Mouse (Mus musculus) intestine, postnatal 0 days (tissue): ENCODE results near the gene Lrrc37a. TPM values are rescaled to one million over a fixed set of nuclear protein-coding genes. Genes with fewer than 3 reads are reported as not detected.

Experiments used
- ATAC-seq: fragments of 200-750 bp; cut with Nextera tagmentation; 2 replicates; pipeline ENCODE4 v1.8.0; 2017; ENCODE audit warnings: mild to moderate bottlenecking, moderate TSS enrichment, moderate library complexity
- H3K27ac ChIP-seq: fragments of 300-500 bp; sonication (generic); 2 replicates; pipeline ENCODE4 v1.5.1; 2014; ENCODE audit warnings: mild to moderate bottlenecking, low read depth, low read length, moderate library complexity
- H3K27me3 ChIP-seq: fragments of 300-500 bp; sonication (generic); replicated peaks from 2 replicates; pipeline ENCODE4 v1.6.1; 2014; ENCODE audit warnings: low read length, mixed read lengths; ENCODE audit not compliant: control insufficient read depth, insufficient read depth
- H3K36me3 ChIP-seq: fragments of 300-500 bp; sonication (generic); 2 replicates; pipeline ENCODE4 v1.6.1; 2014; ENCODE audit warnings: mild to moderate bottlenecking, moderate library complexity; ENCODE audit not compliant: control insufficient read depth, insufficient read depth
- H3K4me1 ChIP-seq: fragments of 300-500 bp; sonication (generic); replicated peaks from 2 replicates; pipeline ENCODE4 v1.6.1; 2014; ENCODE audit warnings: antibody characterized with exemption, low read length, mixed read lengths; ENCODE audit not compliant: control insufficient read depth, insufficient read depth
- H3K4me2 ChIP-seq: fragments of 300-500 bp; sonication (generic); replicated peaks from 2 replicates; pipeline ENCODE4 v1.6.1; 2014; ENCODE audit warnings: low read depth, mild to moderate bottlenecking, moderate library complexity
- H3K4me3 ChIP-seq: fragments of 300-500 bp; sonication (generic); 2 replicates; pipeline ENCODE4 v1.5.1; 2014; ENCODE audit warnings: low read depth, low read length
- H3K9ac ChIP-seq: fragments of 300-500 bp; sonication (generic); 2 replicates; pipeline ENCODE4 v1.6.1; 2014; ENCODE audit warnings: mild to moderate bottlenecking, low read depth, low read length
- H3K9me3 ChIP-seq: fragments of 300-500 bp; sonication (generic); 2 replicates; pipeline ENCODE4 v1.6.1; 2016; ENCODE audit warnings: mixed run types; ENCODE audit not compliant: control insufficient read depth
- CTCF ChIP-seq: sonication (generic); IDR thresholded peaks from 2 replicates; pipeline ENCODE4 v1.5.1; 2016; ENCODE audit warnings: low read depth, mild to moderate bottlenecking, control low read depth, antibody characterized with exemption, moderate library complexity
- WGBS: fragments of 180-500 bp; shearing (Covaris S2); extraction: QIAGEN DNeasy Blood & Tissue Kit; methylation state at CpG from one replicate; pipeline ENCODE4 v1.1.7; 2014; 5-methylcytosine and 5-hydroxymethylcytosine counted together
- polyA plus RNA-seq: library from polyadenylated mRNA; unstranded; fragments of >200 nt; fragmentation: Nextera tagmentation; extraction: Ambion mirVana; gene quantifications from 2 replicates; pipeline ENCODE4 v1.2.1, GENCODE M21; 2015

Lrrc37a gene
- polyA plus RNA-seq, 1 experiment from 2014 or later = not detected

DNA sequence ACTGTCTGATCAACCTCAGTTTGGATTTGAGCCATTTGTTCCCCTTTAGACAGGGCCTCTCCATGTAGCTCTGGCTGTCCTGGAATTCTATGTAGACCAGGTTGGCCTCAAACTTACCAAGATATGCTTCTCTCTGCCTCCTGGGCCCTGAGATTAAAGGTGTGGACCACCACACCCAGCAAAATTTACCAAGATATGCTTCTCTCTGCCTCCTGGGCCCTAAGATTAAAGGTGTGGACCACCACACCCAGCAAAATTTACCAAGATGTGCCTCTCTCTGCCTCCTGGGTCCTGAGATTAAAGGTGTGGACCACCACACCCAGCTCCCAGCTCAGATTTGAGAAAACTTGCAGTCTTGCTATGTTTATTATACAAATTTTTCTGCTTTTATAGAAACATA, 99.8 kb downstream of the Lrrc37a start:
- Histone ChIP-seq H3K4me3 (no peak overlapping the region), H3K4me1 (no peaks in the 10 kb centered on the region), H3K36me3 (peaks cover 4% of the 10 kb centered on the region; the same call in 1 of the 2 replicates), H3K4me2 (no peak overlapping the region), H3K27ac (no peak overlapping the region), H3K9me3 (no peaks in the 10 kb centered on the region), H3K9ac (no peak overlapping the region), H3K27me3 (no peaks in the 10 kb centered on the region)
- no peak for ATAC-seq
- no peak for TF ChIP-seq CTCF

DNA sequence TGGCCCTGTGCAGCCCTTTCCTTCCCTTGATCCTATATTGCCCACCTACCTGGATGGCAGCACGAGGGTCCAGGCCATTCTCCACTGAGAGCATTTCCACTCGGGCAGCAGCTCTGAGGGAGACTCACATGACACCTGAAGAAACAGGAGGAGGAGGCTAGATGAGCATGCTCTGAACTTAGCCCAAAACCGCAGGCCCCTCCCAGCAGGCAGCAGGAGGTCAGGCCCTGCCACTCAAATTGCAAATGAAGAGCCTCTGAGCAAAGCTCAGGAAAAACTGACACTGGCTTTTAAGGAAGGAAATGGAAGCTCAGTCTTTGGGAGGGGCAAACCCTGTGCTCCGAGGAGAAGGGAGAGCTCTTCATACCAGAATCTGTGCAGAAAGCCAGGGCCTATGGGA, 100.6 kb downstream of the Lrrc37a start:
- Histone ChIP-seq H3K9ac (no peak overlapping the region), H3K27ac (no peak overlapping the region), H3K4me2 (no peak overlapping the region), H3K9me3 (no peaks in the 10 kb centered on the region), H3K4me3 (no peak overlapping the region), H3K36me3 (peaks cover 4% of the 10 kb centered on the region; the same call in 1 of the 2 replicates), H3K27me3 (no peaks in the 10 kb centered on the region), H3K4me1 (no peaks in the 10 kb centered on the region)
- TF ChIP-seq CTCF = no peak
- WGBS = 73% methylated on average over 4 of the region's 4 CpGs
- ATAC-seq = no peak

DNA sequence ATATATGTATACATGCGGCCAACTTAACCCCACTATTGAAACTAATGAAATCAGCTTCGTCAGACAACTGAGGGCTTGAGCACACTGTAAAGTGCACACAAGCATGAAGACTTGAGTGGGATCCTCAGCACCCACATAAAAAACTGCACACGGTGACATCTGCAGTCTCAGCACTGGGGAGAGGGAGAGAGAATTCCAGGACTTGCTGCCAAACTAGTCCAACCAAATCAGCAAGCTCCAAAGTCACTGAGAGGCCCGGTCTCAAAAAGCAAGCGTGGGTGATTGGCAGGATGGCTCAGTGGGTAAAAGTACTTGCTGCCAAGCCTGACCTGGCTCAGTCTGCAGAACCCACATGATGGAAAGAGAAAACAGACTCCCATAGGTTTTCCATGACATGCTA, 101.7 kb downstream of the Lrrc37a start:
- TF ChIP-seq CTCF = no peak
- Histone ChIP-seq H3K27me3 (no peaks in the 10 kb centered on the region), H3K4me3 (no peak overlapping the region), H3K4me1 (no peaks in the 10 kb centered on the region), H3K27ac (no peak overlapping the region), H3K9me3 (no peaks in the 10 kb centered on the region), H3K4me2 (no peak overlapping the region), H3K36me3 (peaks cover 4% of the 10 kb centered on the region; the same call in 1 of the 2 replicates), H3K9ac (no peak overlapping the region)
- 96% methylated on average over 5 of the region's 5 CpGs for WGBS
- no peak for ATAC-seq

DNA sequence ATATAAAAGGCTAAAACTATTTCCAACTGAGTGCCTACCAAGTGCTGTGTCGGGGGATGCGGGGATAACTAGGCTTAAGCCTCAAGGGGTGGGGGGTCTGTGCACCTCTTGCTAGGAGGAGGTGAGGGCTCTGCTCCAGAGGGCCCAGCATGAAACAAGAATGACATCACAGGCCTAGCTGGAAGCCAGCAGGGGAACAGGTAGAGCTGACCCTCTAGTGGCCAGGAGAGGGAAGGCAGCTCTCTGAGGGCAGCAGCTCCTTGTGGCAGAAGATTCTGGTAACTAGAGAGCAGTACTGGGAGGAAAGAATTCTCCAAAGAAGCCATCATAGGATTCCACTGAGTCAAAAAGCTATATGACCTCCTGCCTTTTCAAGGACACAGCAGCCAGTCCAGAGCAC, 102.2 kb downstream of the Lrrc37a start:
- 0 out of 2 replicates have a peak, but pooled peaks have one; percentile 33 for ATAC-seq
- H3K4me1 ChIP-seq = no peaks in the 10 kb centered on the region
- no peaks in the 10 kb centered on the region for H3K27me3 ChIP-seq
- H3K4me2 ChIP-seq = no peak overlapping the region
- H3K27ac ChIP-seq = no peak overlapping the region
- no peaks in the 10 kb centered on the region for H3K9me3 ChIP-seq
- 63% methylated on average over 2 of the region's 2 CpGs for whole genome bisulfite sequencing
- peak; percentile 86 for TF ChIP-seq CTCF
- peaks cover 4% of the 10 kb centered on the region; the same call in 1 of the 2 replicates for H3K36me3 ChIP-seq
- no peak overlapping the region for H3K4me3 ChIP-seq
- no peak overlapping the region for H3K9ac ChIP-seq

Other genes with a start within 250 kb of the Lrrc37a start
- gene Map3k14, start 237.1 kb downstream of the Lrrc37a start, polyA plus RNA-seq = 1.6 TPM in 2 replicates
- 16.9 and 18.7 TPM in 2 replicates for gene Arhgap27, start 140.9 kb downstream of the Lrrc37a start, polyA plus RNA-seq
- 4.7 and 5.2 TPM in 2 replicates for gene Plekhm1, start 91.9 kb downstream of the Lrrc37a start, polyA plus RNA-seq
- gene Gm884, start 116.5 kb upstream of the Lrrc37a start, polyA plus RNA-seq = not detected in 2 replicates
- gene Lyzl6, start 134.3 kb upstream of the Lrrc37a start, polyA plus RNA-seq = not detected in 2 replicates
- 2.3 and 3.7 TPM in 2 replicates for gene Rprml, start 145.0 kb upstream of the Lrrc37a start, polyA plus RNA-seq
- gene Gosr2, start 193.3 kb upstream of the Lrrc37a start, polyA plus RNA-seq = 106 and 113 TPM in 2 replicates
- 0.03 and 0.09 TPM in 2 replicates for gene Wnt9b, start 245.2 kb upstream of the Lrrc37a start, polyA plus RNA-seq